Mouse (Mus musculus): ENCODE results near the gene Fam169b. TPM values are rescaled to one million over a fixed set of nuclear protein-coding genes. Genes with fewer than 3 reads are reported as not detected.
"Not testable (repeated sequence)": the region's sequence is repeated elsewhere in the genome, so short reads cannot be mapped to it uniquely, and the experiment has no call there.

Fam169b gene
- total and polyA plus RNA-seq, 2 experiments, result 21.8 to 25.8 TPM

- Histone ChIP-seq H3K36me3 (ENCODE audit: control insufficient read depth, insufficient read depth, low read length) (0 out of 2 replicates have a peak, but pooled peaks cover 2% of the 10 kb centered on the region), H3K79me2 (ENCODE audit: control insufficient read depth, insufficient read depth, low read length) (peaks cover 22% of the 10 kb centered on the region; the same call in 1 of the 2 replicates), H3K4me1 (ENCODE audit: control insufficient read depth, insufficient read depth, low read length) (peaks cover 29% of the 10 kb centered on the region), H3K9ac (ENCODE audit: low read depth, low read length) (no peak overlapping the region), H3K4me3 (ENCODE audit: insufficient read depth, low read depth, low read length) (no peak overlapping the region), H3K27me3 (ENCODE audit: control insufficient read depth, insufficient read depth, low read length) (no peaks in the 10 kb centered on the region), H3K27ac (replicated peaks; ENCODE audit: insufficient read depth, low read depth, low read length) (no peak overlapping the region)
- TF ChIP-seq POLR2A (IDR thresholded peaks at IDR 0.05; ENCODE audit: extremely low read depth, insufficient read depth, low read length), result no peak
- TF ChIP-seq CTCF (IDR thresholded peaks at IDR 0.05; ENCODE audit: low read depth, low read length), result no peak
- WGBS, result 89% methylated on average over 2 of the region's 2 CpGs
- DNase-seq (ENCODE audit: extremely low read depth, low read depth, low spot score), result no peak
These were observed 13.9 kb downstream of the Fam169b start for GRCm38 (mm10) chr7:68287582-68287981.

- Histone ChIP-seq H3K79me2 (ENCODE audit: control insufficient read depth, insufficient read depth, low read length) (peaks cover 22% of the 10 kb centered on the region; the same call in 1 of the 2 replicates), H3K4me1 (ENCODE audit: control insufficient read depth, insufficient read depth, low read length) (peaks cover 28% of the 10 kb centered on the region)
- not testable (repeated sequence) for H3K4me3 ChIP-seq (ENCODE audit: insufficient read depth, low read depth, low read length); H3K27me3 ChIP-seq (ENCODE audit: control insufficient read depth, insufficient read depth, low read length); H3K9ac ChIP-seq (ENCODE audit: low read depth, low read length); H3K27ac ChIP-seq (replicated peaks; ENCODE audit: insufficient read depth, low read depth, low read length); DNase-seq (ENCODE audit: extremely low read depth, low read depth, low spot score); H3K36me3 ChIP-seq (ENCODE audit: control insufficient read depth, insufficient read depth, low read length)
- over 99% methylated on average over 4 of the region's 4 CpGs for WGBS
These were observed 14.4 kb downstream of the Fam169b start for GRCm38 (mm10) chr7:68288000-68288399.

- Histone ChIP-seq H3K27ac (replicated peaks; ENCODE audit: insufficient read depth, low read depth, low read length) (0 out of 2 replicates have a peak overlapping the region, but pooled peaks have one; percentile 30), H3K4me3 (ENCODE audit: insufficient read depth, low read depth, low read length) (no peak overlapping the region), H3K9ac (ENCODE audit: low read depth, low read length) (no peak overlapping the region), H3K36me3 (ENCODE audit: control insufficient read depth, insufficient read depth, low read length) (0 out of 2 replicates have a peak, but pooled peaks cover 2% of the 10 kb centered on the region), H3K27me3 (ENCODE audit: control insufficient read depth, insufficient read depth, low read length) (no peaks in the 10 kb centered on the region), H3K4me1 (ENCODE audit: control insufficient read depth, insufficient read depth, low read length) (peaks cover 23% of the 10 kb centered on the region), H3K79me2 (ENCODE audit: control insufficient read depth, insufficient read depth, low read length) (peaks cover 22% of the 10 kb centered on the region; the same call in 1 of the 2 replicates)
- TF ChIP-seq CTCF (IDR thresholded peaks at IDR 0.05; ENCODE audit: low read depth, low read length), result no peak
- no peak for TF ChIP-seq POLR2A (IDR thresholded peaks at IDR 0.05; ENCODE audit: extremely low read depth, insufficient read depth, low read length)
- WGBS, result 97% methylated on average over 8 of the region's 8 CpGs
- no peak for DNase-seq (ENCODE audit: extremely low read depth, low read depth, low spot score)
These were observed 15.4 kb downstream of the Fam169b start for GRCm38 (mm10) chr7:68289081-68289480.

- Histone ChIP-seq H3K9ac (ENCODE audit: low read depth, low read length) (no peak overlapping the region), H3K36me3 (ENCODE audit: control insufficient read depth, insufficient read depth, low read length) (0 out of 2 replicates have a peak, but pooled peaks cover 2% of the 10 kb centered on the region), H3K4me1 (ENCODE audit: control insufficient read depth, insufficient read depth, low read length) (peaks cover 2% of the 10 kb centered on the region; the same call in 1 of the 2 replicates), H3K79me2 (ENCODE audit: control insufficient read depth, insufficient read depth, low read length) (peaks cover 21% of the 10 kb centered on the region; the same call in 1 of the 2 replicates), H3K27me3 (ENCODE audit: control insufficient read depth, insufficient read depth, low read length) (no peaks in the 10 kb centered on the region), H3K27ac (replicated peaks; ENCODE audit: insufficient read depth, low read depth, low read length) (no peak overlapping the region), H3K4me3 (ENCODE audit: insufficient read depth, low read depth, low read length) (no peak overlapping the region)
- WGBS, result 61% methylated on average over 1 of the region's 1 CpGs
- no peak for DNase-seq (ENCODE audit: extremely low read depth, low read depth, low spot score)
- no peak for TF ChIP-seq CTCF (IDR thresholded peaks at IDR 0.05; ENCODE audit: low read depth, low read length)
- no peak for TF ChIP-seq POLR2A (IDR thresholded peaks at IDR 0.05; ENCODE audit: extremely low read depth, insufficient read depth, low read length)
These were observed 18.0 kb downstream of the Fam169b start for GRCm38 (mm10) chr7:68291603-68292002.

- WGBS, result 83% methylated on average over 16 of the region's 16 CpGs
These were observed 20.6 kb downstream of the Fam169b start for GRCm38 (mm10) chr7:68293997-68294789.

GRCm38 (mm10) chr7:68296487-68296886 is 22.8 kb downstream of the Fam169b start:
- no peak for DNase-seq (ENCODE audit: extremely low read depth, low read depth, low spot score)
- Histone ChIP-seq H3K36me3 (ENCODE audit: control insufficient read depth, insufficient read depth, low read length) (peaks cover 3% of the 10 kb centered on the region), H3K4me1 (ENCODE audit: control insufficient read depth, insufficient read depth, low read length) (no peaks in the 10 kb centered on the region), H3K9ac (ENCODE audit: low read depth, low read length) (no peak overlapping the region), H3K27me3 (ENCODE audit: control insufficient read depth, insufficient read depth, low read length) (no peaks in the 10 kb centered on the region), H3K79me2 (ENCODE audit: control insufficient read depth, insufficient read depth, low read length) (peaks cover 5% of the 10 kb centered on the region; the same call in 1 of the 2 replicates), H3K4me3 (ENCODE audit: insufficient read depth, low read depth, low read length) (no peak overlapping the region), H3K27ac (replicated peaks; ENCODE audit: insufficient read depth, low read depth, low read length) (no peak overlapping the region)
- WGBS, result 82% methylated on average over 5 of the region's 5 CpGs
- TF ChIP-seq CTCF (IDR thresholded peaks at IDR 0.05; ENCODE audit: low read depth, low read length) (no peak), POLR2A (IDR thresholded peaks at IDR 0.05; ENCODE audit: extremely low read depth, insufficient read depth, low read length) (no peak)

More at GRCm38 (mm10) chr7:68293997-68294789, 20.6 kb downstream of the Fam169b start:
- no peak overlapping the region for H3K9ac ChIP-seq (ENCODE audit: low read depth, low read length)
- no peak overlapping the region for H3K27ac ChIP-seq (replicated peaks; ENCODE audit: insufficient read depth, low read depth, low read length)
- H3K4me3 ChIP-seq (ENCODE audit: insufficient read depth, low read depth, low read length), result no peak overlapping the region
- no peaks in the 10 kb centered on the region for H3K4me1 ChIP-seq (ENCODE audit: control insufficient read depth, insufficient read depth, low read length)
- TF ChIP-seq CTCF (IDR thresholded peaks at IDR 0.05; ENCODE audit: low read depth, low read length) (no peak), POLR2A (IDR thresholded peaks at IDR 0.05; ENCODE audit: extremely low read depth, insufficient read depth, low read length) (no peak)
- peaks cover 11% of the 10 kb centered on the region; the same call in 1 of the 2 replicates for H3K79me2 ChIP-seq (ENCODE audit: control insufficient read depth, insufficient read depth, low read length)
- peaks cover 3% of the 10 kb centered on the region; the same call in 1 of the 2 replicates for H3K36me3 ChIP-seq (ENCODE audit: control insufficient read depth, insufficient read depth, low read length)
- no peak for DNase-seq (ENCODE audit: extremely low read depth, low read depth, low spot score)
- no peaks in the 10 kb centered on the region for H3K27me3 ChIP-seq (ENCODE audit: control insufficient read depth, insufficient read depth, low read length)

Measured in liver, adult 2 months (tissue).